In the genomic region with DNA sequence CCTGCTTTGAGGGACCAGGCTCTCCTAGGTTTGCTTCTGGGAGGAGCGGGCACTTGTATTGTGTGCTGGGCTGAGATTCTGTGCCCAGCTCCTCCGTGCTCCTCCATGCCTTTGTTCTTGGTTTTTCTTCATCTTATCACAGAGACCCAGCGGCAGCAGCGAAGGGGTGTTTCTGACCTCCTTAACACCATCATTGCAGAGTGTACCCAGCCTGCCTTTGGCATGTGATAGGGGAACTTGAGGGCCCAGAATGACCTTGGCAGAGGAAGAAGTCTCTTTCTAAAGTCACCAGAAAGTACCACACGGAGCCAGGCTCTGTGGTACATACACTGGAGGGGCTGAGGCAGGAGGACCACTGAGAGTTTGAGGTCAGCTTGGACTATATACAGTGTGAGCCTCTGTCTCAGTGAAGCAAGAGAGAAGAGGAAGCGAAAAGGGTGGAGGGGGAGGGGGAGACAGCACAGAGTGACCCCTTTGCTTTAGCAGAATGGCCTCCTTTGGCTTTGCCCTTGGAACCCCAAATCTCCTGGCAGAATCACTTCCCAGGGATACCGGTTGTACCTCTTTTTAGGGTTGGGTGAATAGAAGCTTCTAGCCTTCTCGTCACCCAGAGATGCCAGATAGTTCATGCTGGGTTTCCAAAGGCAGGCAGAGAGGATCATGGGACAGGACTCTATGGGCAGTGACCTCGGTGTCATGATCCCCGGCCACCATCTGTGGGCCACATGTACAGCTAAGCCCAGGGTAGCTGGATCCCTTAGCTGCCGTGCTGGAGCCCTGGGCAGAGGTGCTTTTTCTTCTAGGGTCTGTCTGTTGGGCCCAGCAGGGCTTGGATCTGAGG, we compare ENCODE assay signal across 13 mouse cellular contexts.
DNase-seq lines count a peak whose midpoint lies in the region; ATAC-seq and TF ChIP-seq lines count a peak whose summit lies in the region.
"Had no signal": no experiment of that assay in that cellular context is flagged by ENCODE, and none has a peak within 500 bp of the region (broad histone marks: within the 10 kb centered on the region; RNA-seq: fewer than 3 reads in every experiment).

No protein-coding gene starts in this region.

- 0 out of 2 replicates have a peak overlapping the region, but pooled peaks have one; percentile 18 for H3K9ac ChIP-seq in kidney, embryonic 14.5 days (ENCODE audit: low read depth, low read length)
- H3K9ac ChIP-seq in embryonic facial prominence, embryonic 11.5 days (replicated peaks; ENCODE audit: low read length) = no peak overlapping the region; the same call in 1 of the 2 replicates
- peak overlapping the region; percentile 10; the same call in 1 of the 2 replicates for H3K9ac ChIP-seq in liver, postnatal 0 days (replicated peaks)
- H3K9ac ChIP-seq: lung, embryonic 14.5 days had no signal

- WGBS in kidney, embryonic 14.5 days = 69% methylated on average over 11 of the region's 11 CpGs
- 48% methylated on average over 11 of the region's 11 CpGs for WGBS in embryonic facial prominence, embryonic 11.5 days
- 51% methylated on average over 11 of the region's 11 CpGs for WGBS in liver, postnatal 0 days (ENCODE audit: insufficient replicate concordance)

- ATAC-seq in kidney, embryonic 14.5 days (ENCODE audit: low FRiP score, low TSS enrichment) = no peak
- ATAC-seq in embryonic facial prominence, embryonic 11.5 days (replicated peaks; ENCODE audit: insufficient number of reproducible peaks, low FRiP score, low TSS enrichment, low read depth) = no peak
- ATAC-seq in liver, postnatal 0 days = peak; percentile 72
- no peak for ATAC-seq in monocyte, adult 5-6 weeks (replicated peaks; ENCODE audit: insufficient number of reproducible peaks, low FRiP score, low TSS enrichment, poor library complexity, severe bottlenecking)

- DNase-seq in gastrocnemius, adult 2 months = no peak
- no peak for DNase-seq in gastrocnemius, postnatal 10 days
- DNase-seq in kidney, postnatal 25 days = no peak
- DNase-seq in embryonic facial prominence, embryonic 11.5 days (ENCODE audit: low spot score) = no peak
- peak; percentile 52 for DNase-seq in liver, postnatal 0 days
- DNase-seq in ovary, postnatal 14 days (ENCODE audit: low spot score) = no peak
- DNase-seq: B cell, adult 2 months; heart, postnatal 36 days; kidney, postnatal 10 days; lung, embryonic 14.5 days; midbrain, embryonic 14.5 days had no signal

- intact Hi-C loops in gastrocnemius, adult 2 months (cut with DNase I) = no loop called here

- peaks cover 68% of the 10 kb centered on the region for H3K4me1 ChIP-seq in kidney, embryonic 14.5 days (ENCODE audit: control insufficient read depth, insufficient read depth, low read length)
- H3K4me1 ChIP-seq in embryonic facial prominence, embryonic 11.5 days (ENCODE audit: control insufficient read depth, insufficient read depth, low read length) = peaks cover 29% of the 10 kb centered on the region
- H3K4me1 ChIP-seq in liver, postnatal 0 days (ENCODE audit: insufficient read depth) = peaks cover 46% of the 10 kb centered on the region

- peak overlapping the region; percentile 74 for H3K27ac ChIP-seq in gastrocnemius, adult 2 months
- 0 out of 2 replicates have a peak overlapping the region, but pooled peaks have one; percentile 37 for H3K27ac ChIP-seq in kidney, embryonic 14.5 days (ENCODE audit: low read depth, low read length)
- H3K27ac ChIP-seq in embryonic facial prominence, embryonic 11.5 days (replicated peaks; ENCODE audit: low read depth, low read length) = peak overlapping the region; percentile 83; the same call in 1 of the 2 replicates
- peak overlapping the region; percentile 75 for H3K27ac ChIP-seq in liver, postnatal 0 days (ENCODE audit: low read depth)

- H3K27me3 ChIP-seq in kidney, embryonic 14.5 days (ENCODE audit: control insufficient read depth, insufficient read depth, low read length) = no peaks in the 10 kb centered on the region
- no peaks in the 10 kb centered on the region for H3K27me3 ChIP-seq in embryonic facial prominence, embryonic 11.5 days (ENCODE audit: control insufficient read depth, insufficient read depth, low read length)
- H3K27me3 ChIP-seq in liver, postnatal 0 days (ENCODE audit: insufficient read depth, low read length) = no peaks in the 10 kb centered on the region

- H3K4me3 ChIP-seq in gastrocnemius, adult 2 months = no peak overlapping the region
- no peak overlapping the region for H3K4me3 ChIP-seq in kidney, embryonic 14.5 days (ENCODE audit: low read length)
- H3K4me3 ChIP-seq in embryonic facial prominence, embryonic 11.5 days (ENCODE audit: low read depth, low read length) = no peak overlapping the region
- H3K4me3 ChIP-seq in liver, postnatal 0 days (ENCODE audit: low read depth, low read length) = no peak overlapping the region

- no peak for TF ChIP-seq EP300 in liver, postnatal 0 days (IDR thresholded peaks at IDR 0.05; ENCODE audit: low read depth)

- no peak for TF ChIP-seq CTCF in gastrocnemius, adult 2 months (IDR thresholded peaks at IDR 0.05)
- TF ChIP-seq CTCF in liver, postnatal 0 days (IDR thresholded peaks at IDR 0.05; ENCODE audit: low read depth) = no peak

- H3K36me3 ChIP-seq in kidney, embryonic 14.5 days (ENCODE audit: control insufficient read depth, insufficient read depth, low read length) = no peaks in the 10 kb centered on the region; the same call in 1 of the 2 replicates
- H3K36me3 ChIP-seq in embryonic facial prominence, embryonic 11.5 days (replicated peaks; ENCODE audit: control insufficient read depth, insufficient read depth, low read depth, low read length) = no peaks in the 10 kb centered on the region
- no peaks in the 10 kb centered on the region for H3K36me3 ChIP-seq in liver, postnatal 0 days (replicated peaks; ENCODE audit: insufficient read depth, low read length)

- no peak overlapping the region for H3K4me2 ChIP-seq in kidney, embryonic 14.5 days (replicated peaks; ENCODE audit: low read depth, low read length)
- H3K4me2 ChIP-seq in embryonic facial prominence, embryonic 11.5 days (ENCODE audit: low read depth, low read length) = no peak overlapping the region; the same call in 1 of the 2 replicates
- H3K4me2 ChIP-seq in liver, postnatal 0 days (ENCODE audit: low read depth, low read length) = no peak overlapping the region
- H3K4me2 ChIP-seq: lung, embryonic 14.5 days had no signal

- no peaks in the 10 kb centered on the region for H3K9me3 ChIP-seq in kidney, embryonic 14.5 days (ENCODE audit: control insufficient read depth, low read length)
- H3K9me3 ChIP-seq in embryonic facial prominence, embryonic 11.5 days (replicated peaks; ENCODE audit: control insufficient read depth, low read length) = no peaks in the 10 kb centered on the region
- H3K9me3 ChIP-seq in liver, postnatal 0 days (ENCODE audit: low read length) = no peaks in the 10 kb centered on the region
